In the genomic region with DNA sequence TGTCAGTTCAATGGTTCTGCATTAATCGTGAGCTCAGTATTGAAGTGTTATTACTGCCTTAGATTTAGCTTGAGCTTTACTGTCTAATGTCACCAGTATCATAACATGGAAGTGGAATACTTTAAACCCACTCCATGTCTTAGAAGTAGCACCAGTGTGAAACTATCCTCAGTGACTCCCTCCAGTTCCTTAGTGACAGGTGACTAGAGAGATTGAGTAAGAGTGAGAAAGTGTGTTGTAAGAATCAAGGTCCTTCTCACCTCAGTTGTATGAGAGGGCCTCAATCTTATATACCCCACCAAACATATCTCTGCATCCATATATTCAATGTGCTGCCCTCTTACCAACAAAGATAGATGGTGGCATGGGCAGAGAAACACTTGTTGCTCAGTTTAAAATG, we compare ENCODE assay signal across 17 mouse cellular contexts. TPM values are rescaled to one million over a fixed set of nuclear protein-coding genes. Genes with fewer than 3 reads are reported as not detected.
DNase-seq lines count a peak whose midpoint lies in the region; ATAC-seq and TF ChIP-seq lines count a peak whose summit lies in the region.
"Had no signal": no experiment of that assay in that cellular context is flagged by ENCODE, and none has a peak within 500 bp of the region (broad histone marks: within the 10 kb centered on the region; RNA-seq: fewer than 3 reads in every experiment).

No protein-coding gene starts in this region.

- no peak overlapping the region for H3K4me2 ChIP-seq in lung, postnatal 0 days (replicated peaks; ENCODE audit: low read depth, low read length)
- no peak overlapping the region for H3K4me2 ChIP-seq in forebrain, embryonic 15.5 days (replicated peaks)
- H3K4me2 ChIP-seq: embryonic facial prominence, embryonic 15.5 days; heart, embryonic 11.5 days; heart, embryonic 15.5 days; hindbrain, embryonic 15.5 days had no signal

- no peak for TF ChIP-seq CTCF in heart, adult 2 months (IDR thresholded peaks at IDR 0.05)
- no peak for TF ChIP-seq CTCF in lung, postnatal 0 days (IDR thresholded peaks at IDR 0.05)

- no peak for TF ChIP-seq POLR2A in heart, adult 2 months (IDR thresholded peaks at IDR 0.05; ENCODE audit: insufficient read depth, low read depth, low read length)

- peaks cover 7% of the 10 kb centered on the region for H3K4me1 ChIP-seq in heart, adult 2 months (ENCODE audit: control insufficient read depth, insufficient read depth, low read length)
- H3K4me1 ChIP-seq in lung, postnatal 0 days (ENCODE audit: insufficient read depth, low read depth, low read length) = no peaks in the 10 kb centered on the region; the same call in 1 of the 2 replicates
- no peaks in the 10 kb centered on the region for H3K4me1 ChIP-seq in forebrain, embryonic 15.5 days
- H3K4me1 ChIP-seq: embryonic facial prominence, embryonic 15.5 days; hindbrain, embryonic 15.5 days had no signal

- H3K27me3 ChIP-seq in heart, adult 2 months (ENCODE audit: control insufficient read depth, insufficient read depth, low read length) = no peaks in the 10 kb centered on the region
- no peaks in the 10 kb centered on the region for H3K27me3 ChIP-seq in lung, postnatal 0 days (replicated peaks; ENCODE audit: insufficient read depth, low read length)
- H3K27me3 ChIP-seq in forebrain, embryonic 15.5 days = peaks cover 3% of the 10 kb centered on the region; the same call in 1 of the 2 replicates

- H3K79me2 ChIP-seq in heart, adult 2 months (replicated peaks; ENCODE audit: control insufficient read depth, insufficient read depth, low read length) = no peaks in the 10 kb centered on the region

- DNase-seq in heart, adult 2 months = no peak
- DNase-seq in heart, adult 9 months (ENCODE audit: low spot score in 2 of 2) = no peak
- peak; percentile 36 for DNase-seq in lung, postnatal 0 days (ENCODE audit: low spot score)
- no peak for DNase-seq in lung, postnatal 36 days
- DNase-seq in left cerebral cortex, postnatal 14 days (ENCODE audit: low spot score in 2 of 2) = no peak
- DNase-seq: adrenal gland, adult 8-10 months; cerebellum, adult 18-20 months; cerebellum, adult 9-11 months; gastrocnemius, postnatal 14 days had no signal

- TF ChIP-seq EP300 in heart, adult 2 months (IDR thresholded peaks at IDR 0.05; ENCODE audit: insufficient read depth, low read depth, low read length) = no peak
- no peak for TF ChIP-seq EP300 in lung, postnatal 0 days (IDR thresholded peaks at IDR 0.05)

- no peaks in the 10 kb centered on the region for H3K9me3 ChIP-seq in lung, postnatal 0 days (ENCODE audit: low read length)
- H3K9me3 ChIP-seq in forebrain, embryonic 15.5 days = no peaks in the 10 kb centered on the region
- H3K9me3 ChIP-seq: embryonic facial prominence, embryonic 15.5 days; heart, embryonic 15.5 days; hindbrain, embryonic 15.5 days had no signal

- peak overlapping the region; percentile 55 for H3K27ac ChIP-seq in heart, adult 2 months
- no peak overlapping the region for H3K27ac ChIP-seq in lung, postnatal 0 days (ENCODE audit: low read length)
- no peak overlapping the region for H3K27ac ChIP-seq in forebrain, embryonic 15.5 days (replicated peaks)
- H3K27ac ChIP-seq: embryonic facial prominence, embryonic 15.5 days; heart, embryonic 15.5 days; hindbrain, embryonic 15.5 days had no signal

- peaks cover 3% of the 10 kb centered on the region; the same call in 1 of the 2 replicates for H3K36me3 ChIP-seq in heart, adult 2 months (ENCODE audit: control insufficient read depth, insufficient read depth, low read length)
- H3K36me3 ChIP-seq in lung, postnatal 0 days (ENCODE audit: insufficient read depth, low read length) = no peaks in the 10 kb centered on the region
- no peaks in the 10 kb centered on the region for H3K36me3 ChIP-seq in forebrain, embryonic 15.5 days
- H3K36me3 ChIP-seq: embryonic facial prominence, embryonic 15.5 days; heart, embryonic 15.5 days; hindbrain, embryonic 15.5 days had no signal

- H3K4me3 ChIP-seq in heart, adult 2 months = no peak overlapping the region
- H3K4me3 ChIP-seq in lung, postnatal 0 days (ENCODE audit: low read depth, low read length) = no peak overlapping the region
- H3K4me3 ChIP-seq in forebrain, embryonic 15.5 days = no peak overlapping the region
- H3K4me3 ChIP-seq: embryonic facial prominence, embryonic 15.5 days; heart, embryonic 15.5 days; hindbrain, embryonic 15.5 days had no signal

- intact Hi-C loops in heart, adult 2 months (cut with DNase I) = no loop called here
- intact Hi-C loops in left cerebral cortex, postnatal 14 days (cut with DNase I) = no loop called here

- WGBS in heart, adult 2 months = 90% methylated on average over 1 of the region's 1 CpGs
- 72% methylated on average over 1 of the region's 1 CpGs for WGBS in lung, postnatal 0 days
- 100% methylated on average over 1 of the region's 1 CpGs for WGBS in forebrain, embryonic 15.5 days

- H3K9ac ChIP-seq in heart, adult 2 months (ENCODE audit: low read depth, low read length) = no peak overlapping the region
- no peak overlapping the region for H3K9ac ChIP-seq in lung, postnatal 0 days (replicated peaks; ENCODE audit: low read depth)
- H3K9ac ChIP-seq in forebrain, embryonic 15.5 days (replicated peaks) = no peak overlapping the region
- H3K9ac ChIP-seq: embryonic facial prominence, embryonic 15.5 days; heart, embryonic 15.5 days; hindbrain, embryonic 15.5 days had no signal

- peak; percentile 66 for ATAC-seq in lung, postnatal 0 days
- peak; percentile 33; the same call in 1 of the 2 replicates for ATAC-seq in granulocyte monocyte progenitor cell, adult 5-6 weeks (replicated peaks; ENCODE audit: poor library complexity, severe bottlenecking)
- ATAC-seq in forebrain, embryonic 15.5 days (replicated peaks) = no peak
- ATAC-seq: inflammation-experienced regulatory T-cells, adult 6 months; intestine, postnatal 0 days had no signal

RNA-seq across cellular contexts. Expression of a gene that starts 22.2 kb away (rescaled TPM):
- total RNA-seq in heart, adult 2 months (2021) = 10 to 100 TPM in 1 of 2 experiments, 1 to 10 TPM in 1; 9.2 to 10.8 TPM
- polyA plus RNA-seq in heart, adult 2 months (2012; rRNA removed) = 4.3 and 8.8 TPM in 2 replicates
- polyA plus RNA-seq in lung, postnatal 0 days (2015; fragmentation: Nextera tagmentation; extraction: Ambion mirVana) = 24.5 and 28.3 TPM in 2 replicates
- 18.8 and 22.5 TPM in 2 replicates for total RNA-seq in granulocyte monocyte progenitor cell, adult 5-6 weeks (2014; fragmentation: Nextera tagmentation)
- 24.8 and 25.8 TPM in 2 replicates for total RNA-seq in granulocyte monocyte progenitor cell, adult 5-6 weeks (2017)
- 10 to 100 TPM in 1 of 2 experiments, 1 to 10 TPM in 1; 9.8 to 12.6 TPM for total RNA-seq in left cerebral cortex, postnatal 14 days (2021)
- 12.4 and 14.6 TPM in 2 replicates for polyA plus RNA-seq in forebrain, embryonic 15.5 days (2015; fragmentation: Nextera tagmentation; extraction: Ambion mirVana)

RNA-seq across cellular contexts. Expression of a gene that starts 22.4 kb away (rescaled TPM):
- 10 to 100 TPM; 12.5 to 13.8 TPM for total RNA-seq in heart, adult 2 months (2021)
- 5.1 and 9.4 TPM in 2 replicates for polyA plus RNA-seq in heart, adult 2 months (2012; rRNA removed)
- 37.1 and 40.5 TPM in 2 replicates for polyA plus RNA-seq in lung, postnatal 0 days (2015; fragmentation: Nextera tagmentation; extraction: Ambion mirVana)
- total RNA-seq in granulocyte monocyte progenitor cell, adult 5-6 weeks (2014; fragmentation: Nextera tagmentation) = 18.0 and 26.0 TPM in 2 replicates
- total RNA-seq in granulocyte monocyte progenitor cell, adult 5-6 weeks (2017) = 34.5 and 54.0 TPM in 2 replicates
- 10 to 100 TPM; 15.4 to 16.3 TPM for total RNA-seq in left cerebral cortex, postnatal 14 days (2021)
- polyA plus RNA-seq in forebrain, embryonic 15.5 days (2015; fragmentation: Nextera tagmentation; extraction: Ambion mirVana) = 39.9 and 44.7 TPM in 2 replicates
